Mouse (Mus musculus): ENCODE data around the gene Stxbp5l.

DNA sequence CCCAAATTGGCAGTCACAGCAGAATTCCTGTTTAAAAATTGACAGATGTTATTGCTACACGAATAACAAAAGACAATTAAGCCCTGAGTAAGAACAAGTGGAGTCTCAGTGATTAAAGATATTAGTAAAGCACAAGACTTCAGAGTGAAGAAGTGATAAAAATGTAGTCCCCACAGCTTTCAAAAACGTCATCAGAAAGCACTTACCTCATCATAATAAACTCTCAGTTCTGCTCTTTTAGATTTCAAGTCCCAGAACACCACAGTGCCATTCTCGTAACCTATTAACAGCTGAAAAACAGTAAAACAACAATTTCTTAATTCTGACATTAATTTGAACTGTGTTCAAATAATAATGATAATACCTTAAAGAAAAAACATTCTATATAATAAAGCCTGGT, 123.1 kb downstream of the Stxbp5l start:
- no peak for TF ChIP-seq POLR2A (IDR thresholded peaks at IDR 0.05; ENCODE audit: borderline replicate concordance, control insufficient read depth, low read depth, low read length)
- TF ChIP-seq CTCF (IDR thresholded peaks at IDR 0.05; ENCODE audit: control insufficient read depth, insufficient read depth, low read length), result no peak
